Mouse (Mus musculus) heart, adult 11 months (tissue): Measurements from ENCODE around the gene Fam151b.
A peak's percentile ranks its signal among the peaks of the same experiment; 100 is the strongest.

Experiments used
- DNase-seq: peaks from one replicate; pipeline ENCODE4 v3.0.0; 2022

The Fam151b gene

DNA sequence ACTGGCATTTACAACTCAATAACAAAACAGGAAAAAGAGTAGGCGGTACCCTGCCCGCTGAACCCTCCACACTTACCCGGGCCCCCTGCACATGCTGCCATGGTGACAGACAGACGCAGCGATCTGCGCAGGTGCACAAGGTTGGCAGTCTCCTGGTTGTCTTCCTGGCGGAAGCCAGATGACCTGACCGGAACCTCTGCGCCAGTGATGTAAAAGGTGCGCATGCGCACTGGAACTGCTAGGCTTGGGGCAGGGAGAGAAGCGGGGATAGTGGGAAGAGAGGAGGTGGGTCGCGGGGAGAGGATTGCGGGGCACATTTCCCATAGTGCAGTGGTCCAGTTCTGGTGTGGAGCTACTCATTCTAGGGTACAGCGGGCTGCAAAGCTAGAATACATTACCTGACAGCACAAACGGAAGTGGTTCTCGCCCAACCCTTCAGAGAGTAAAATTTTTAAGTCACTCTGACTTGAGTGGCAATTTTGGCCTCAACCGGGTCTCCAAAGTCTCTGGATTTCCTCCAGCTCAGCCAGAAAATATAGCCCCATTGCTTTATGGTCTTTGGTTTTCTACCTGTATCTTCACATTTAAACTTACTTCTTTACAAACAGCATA, at the start of gene Fam151b:
Fam151b (minus strand) TSS at position 164 of the 612 bp plus-strand sequence.
- peak; percentile 99 for DNase-seq

DNA sequence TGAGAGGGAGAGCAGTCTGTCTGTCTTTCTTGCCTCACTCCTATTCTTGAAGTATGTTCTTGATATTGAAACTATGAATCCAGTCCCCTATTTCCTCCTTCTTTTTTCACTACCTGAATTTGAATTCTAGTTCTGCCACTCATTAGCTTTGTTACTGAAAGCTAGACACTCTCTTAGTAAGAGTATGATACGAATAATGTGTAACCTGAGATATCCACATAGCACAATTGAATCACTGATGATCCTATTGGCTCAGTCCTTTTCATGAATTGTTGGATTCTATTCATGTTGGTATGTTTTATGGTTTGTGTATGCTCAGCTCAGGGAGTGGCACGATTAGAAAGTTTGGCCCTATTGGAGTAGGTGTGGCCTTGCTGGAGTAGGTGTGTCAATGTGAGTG, 48.4 kb upstream of the Fam151b start:
- no peak for DNase-seq

DNA sequence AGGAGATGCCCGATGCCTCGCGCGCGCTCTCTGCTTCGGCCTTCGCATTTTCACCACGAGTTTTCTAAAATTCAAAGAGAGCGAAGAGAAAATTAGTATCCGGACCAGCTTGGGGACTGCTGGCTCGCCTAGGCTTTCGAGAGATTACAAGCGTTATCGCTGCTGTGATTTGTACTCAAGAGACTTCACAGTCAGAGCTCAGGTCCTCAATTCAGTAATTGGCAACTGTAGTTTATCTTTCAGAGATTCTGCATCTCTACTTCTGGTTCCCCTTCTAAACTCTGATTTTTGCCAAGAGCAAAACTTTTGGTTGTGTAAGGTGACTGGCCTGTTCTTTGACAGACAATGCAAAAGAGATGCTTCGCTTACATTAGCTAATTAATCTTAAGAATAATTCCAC, 47.4 kb upstream of the Fam151b start:
- DNase-seq, result no peak

DNA sequence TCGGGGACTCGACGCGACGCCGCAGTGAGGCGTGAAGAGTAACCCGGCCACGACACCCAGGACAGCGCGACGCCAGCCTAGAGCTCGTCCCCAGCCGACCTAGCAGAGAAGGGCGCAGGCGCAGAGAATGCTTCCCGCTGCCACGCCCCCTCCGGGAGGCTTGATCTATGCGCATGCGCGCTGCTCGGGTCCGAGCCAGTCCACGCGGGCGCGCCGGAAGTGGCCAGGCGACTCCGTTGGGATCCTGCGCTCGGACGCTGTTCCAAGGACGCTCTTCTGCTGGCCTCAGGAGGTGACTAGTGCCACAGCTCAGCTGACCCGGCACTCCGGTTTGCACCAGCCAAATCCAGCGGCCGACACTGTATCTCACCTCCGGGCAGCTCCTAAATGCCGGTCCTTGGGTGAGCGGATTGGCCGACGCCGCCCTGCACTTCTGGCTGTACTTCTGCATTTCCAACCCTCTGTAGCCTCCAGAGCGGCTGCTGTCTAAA, 47.0 kb upstream of the Fam151b start, which contains the start of gene Zfyve16:
Zfyve16 (minus strand) TSS at position 148 of the 491 bp plus-strand sequence.
- DNase-seq, result peak; percentile 100

DNA sequence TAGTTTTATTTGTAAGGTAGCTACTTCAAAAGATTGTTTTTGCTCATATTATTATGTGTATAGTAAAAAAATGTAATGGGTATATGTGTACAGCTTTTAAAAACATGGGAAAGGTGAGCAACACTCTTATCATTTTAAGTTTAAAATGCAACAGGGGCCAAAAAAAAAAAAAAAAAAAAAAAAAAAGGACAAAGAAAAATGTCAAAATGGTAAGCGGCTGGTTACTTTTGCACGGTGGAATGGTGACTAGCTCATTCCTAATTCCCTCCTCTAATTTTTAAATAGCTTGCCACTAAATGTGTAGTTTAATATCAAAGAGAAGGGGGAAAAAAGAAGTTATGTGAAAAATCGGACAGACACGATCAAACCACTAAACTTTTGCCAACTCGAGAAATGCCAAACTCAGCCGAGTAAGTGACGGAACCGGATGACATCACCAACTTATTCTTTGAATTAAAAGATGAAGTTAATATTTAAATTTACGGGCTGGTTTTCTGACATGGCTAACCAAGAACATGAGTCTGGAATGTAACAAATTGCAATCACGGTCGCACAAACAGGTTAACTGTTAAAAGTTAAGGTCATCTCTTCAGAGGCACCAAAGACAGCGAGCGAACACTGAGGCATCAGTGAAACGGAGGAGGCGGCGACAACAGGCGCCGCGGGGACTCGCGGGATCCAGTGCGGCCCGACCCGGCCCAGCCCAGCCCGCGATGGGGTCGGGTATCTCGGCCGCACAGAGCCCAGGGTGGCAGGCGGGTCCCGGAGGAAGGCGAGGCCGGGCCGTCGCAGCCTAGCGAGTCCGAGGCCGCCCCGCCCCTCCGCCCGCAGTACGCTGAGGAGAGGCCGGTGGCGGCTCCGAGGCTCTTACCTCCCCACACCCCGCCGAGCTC, 46.3 kb upstream of the Fam151b start:
- DNase-seq, result no peak

DNA sequence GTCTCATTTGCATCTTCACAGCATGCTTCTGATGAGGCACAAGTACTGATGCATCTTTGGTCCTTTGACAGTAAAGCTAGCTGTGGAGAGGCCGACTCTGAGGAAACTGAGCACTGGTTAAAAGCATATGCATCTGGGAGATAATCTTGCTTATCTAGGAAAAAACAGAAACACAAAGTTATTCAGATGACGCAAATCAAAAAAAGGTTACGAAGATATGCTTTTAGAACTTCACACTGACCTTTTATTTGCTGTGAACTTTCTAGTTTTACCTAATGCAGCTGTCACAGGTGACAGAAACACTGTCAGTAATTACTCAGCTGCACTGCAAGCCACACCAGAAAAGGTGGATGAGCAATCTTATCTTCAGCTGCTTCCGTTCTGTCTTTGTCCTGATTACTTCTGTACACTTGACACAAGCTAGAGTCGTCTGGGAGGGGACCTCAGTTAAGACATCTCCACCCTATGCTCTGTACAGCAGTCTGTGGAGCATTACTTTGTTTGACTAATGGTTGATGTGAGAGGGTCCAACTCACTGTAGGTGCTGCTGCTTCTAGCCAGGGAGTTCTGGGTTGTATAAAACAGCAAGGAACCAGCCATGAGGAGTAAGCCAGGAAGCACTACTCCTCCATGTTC, 39.5 kb upstream of the Fam151b start:
- DNase-seq, result no peak

DNA sequence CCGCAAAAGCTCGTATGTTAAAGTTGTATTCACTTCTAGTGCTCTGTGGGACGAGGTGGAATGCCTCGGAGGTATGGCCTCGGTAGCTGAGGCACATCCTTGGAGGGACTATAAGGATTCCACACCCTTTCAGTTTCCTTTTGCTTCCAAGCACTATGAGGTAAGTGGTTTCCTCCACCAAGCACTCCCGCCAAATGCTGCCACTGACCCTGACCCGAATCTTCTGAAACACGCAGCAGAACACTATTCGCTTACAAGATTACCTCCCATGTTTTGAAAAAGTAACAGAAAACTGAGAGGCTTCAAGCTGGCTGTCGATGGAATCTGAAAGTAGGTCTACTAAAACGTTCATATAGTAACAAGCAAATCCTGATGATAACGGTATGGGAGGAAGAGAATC, 21.1 kb upstream of the Fam151b start:
- DNase-seq, result no peak

DNA sequence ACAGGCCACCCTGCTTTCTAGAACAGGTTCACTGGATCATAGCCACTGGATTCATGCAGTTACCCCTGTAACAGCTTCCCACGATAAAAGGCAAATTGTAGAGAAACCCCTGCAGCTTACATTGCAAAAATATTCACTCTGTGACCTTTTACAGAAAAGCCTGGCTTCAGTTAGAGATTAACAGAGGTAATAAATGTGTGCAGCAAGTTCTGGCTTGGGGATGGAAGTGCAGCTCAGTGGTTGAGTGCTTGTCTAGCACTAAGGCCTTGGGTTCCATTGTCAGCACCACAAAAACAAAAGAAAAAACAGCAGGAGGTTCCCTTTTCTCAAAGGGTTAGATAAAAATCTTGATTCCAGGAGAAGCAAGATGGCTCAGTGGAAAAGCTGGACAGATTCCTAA, 8.1 kb upstream of the Fam151b start:
- no peak for DNase-seq

DNA sequence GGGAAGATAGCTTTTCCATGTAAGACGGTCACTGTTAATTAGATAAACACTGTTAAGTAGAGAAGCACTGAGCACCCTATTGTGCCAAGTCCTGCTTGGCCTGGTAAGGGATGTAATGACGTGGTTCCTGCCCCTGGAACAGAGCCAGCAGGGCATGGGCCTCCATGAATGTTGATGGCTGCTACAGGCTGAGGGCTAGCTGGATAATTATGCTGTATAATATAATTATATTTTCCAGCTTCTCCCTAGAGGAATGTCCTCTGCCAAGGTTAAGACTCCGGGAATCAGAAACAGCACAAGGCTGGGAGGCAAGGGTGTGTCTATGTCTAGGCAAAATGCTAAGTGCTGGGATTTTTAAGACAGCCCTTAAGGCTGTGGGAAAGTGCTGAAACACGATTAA, 7.0 kb upstream of the Fam151b start:
- no peak for DNase-seq

DNA sequence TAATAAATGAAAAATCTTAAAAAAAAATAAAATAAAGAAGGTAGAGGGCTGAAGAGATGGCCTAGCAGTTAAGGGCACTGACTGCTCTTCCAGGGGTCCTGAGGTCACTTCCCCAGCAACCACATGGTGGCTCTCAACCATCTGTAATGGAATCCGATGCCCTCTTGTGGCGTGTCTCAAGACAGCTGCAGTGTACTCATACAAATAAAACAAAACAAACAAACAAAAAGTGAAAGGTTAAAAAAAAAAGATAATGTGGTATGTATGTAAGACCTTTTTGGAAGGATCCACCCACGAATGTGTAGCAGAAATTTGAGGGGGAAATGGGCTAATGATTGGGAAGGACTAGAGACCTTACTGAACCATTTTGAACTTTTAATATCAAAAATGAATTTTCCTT, 467 bp downstream of the Fam151b start:
- peak; percentile 91 for DNase-seq

DNA sequence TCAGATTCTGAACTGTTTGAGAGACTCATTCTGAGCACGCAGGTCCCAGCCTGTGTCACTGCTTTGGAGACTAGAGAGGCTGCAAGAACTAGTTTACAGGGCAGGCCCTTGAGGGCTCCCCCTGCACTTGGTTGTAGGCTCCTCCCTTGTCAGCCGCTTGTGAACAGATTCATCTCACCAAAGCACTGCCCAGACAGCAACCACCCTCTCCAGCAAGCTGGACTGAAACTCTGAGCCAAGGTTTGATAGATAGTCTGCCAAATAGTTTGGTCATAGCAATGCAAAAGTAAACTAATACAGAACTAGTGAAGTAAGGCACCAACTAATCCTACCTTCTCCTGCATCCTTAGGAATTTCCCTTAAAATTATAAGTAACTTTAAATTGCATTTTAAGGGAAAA, 13.7 kb downstream of the Fam151b start:
- DNase-seq, result no peak

DNA sequence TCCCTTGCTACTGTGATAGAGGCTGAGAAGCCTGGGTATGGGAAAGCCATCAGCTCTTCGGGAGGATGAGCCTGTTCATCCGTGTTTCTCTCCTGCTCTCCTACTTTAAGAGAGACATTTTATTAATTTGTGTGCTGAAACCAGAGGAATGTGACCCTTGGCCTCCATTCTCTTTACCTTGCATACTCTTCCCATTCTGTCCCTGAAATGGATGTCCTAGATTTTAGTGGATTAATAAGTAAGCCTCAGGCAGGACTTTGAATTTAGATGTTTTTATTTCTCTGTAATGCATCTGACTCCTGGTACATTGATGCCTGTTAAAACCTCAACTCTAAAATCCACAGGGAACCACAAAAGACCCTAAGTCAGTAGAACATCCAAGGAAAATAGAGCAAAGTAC, 14.4 kb downstream of the Fam151b start:
- DNase-seq, result no peak

DNA sequence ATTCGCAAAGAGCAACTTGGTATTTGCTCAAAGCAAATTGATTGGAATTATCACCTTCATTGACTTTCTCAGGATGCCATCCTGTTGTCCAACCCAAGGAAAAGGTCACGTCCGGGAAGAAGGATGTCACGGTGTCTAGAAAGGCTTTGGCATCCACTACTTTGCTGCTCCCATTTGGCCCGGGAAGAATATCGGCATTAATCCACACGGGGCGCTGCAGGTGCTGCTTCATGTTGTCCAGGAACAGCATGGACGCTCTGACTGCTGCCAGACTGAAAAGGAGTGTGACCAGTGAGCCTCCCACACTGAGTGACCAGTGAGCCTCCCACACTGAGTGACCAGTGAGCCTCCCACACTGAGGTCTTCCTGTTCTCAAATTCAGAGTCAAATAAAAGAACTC, 15.9 kb downstream of the Fam151b start:
- no peak for DNase-seq

DNA sequence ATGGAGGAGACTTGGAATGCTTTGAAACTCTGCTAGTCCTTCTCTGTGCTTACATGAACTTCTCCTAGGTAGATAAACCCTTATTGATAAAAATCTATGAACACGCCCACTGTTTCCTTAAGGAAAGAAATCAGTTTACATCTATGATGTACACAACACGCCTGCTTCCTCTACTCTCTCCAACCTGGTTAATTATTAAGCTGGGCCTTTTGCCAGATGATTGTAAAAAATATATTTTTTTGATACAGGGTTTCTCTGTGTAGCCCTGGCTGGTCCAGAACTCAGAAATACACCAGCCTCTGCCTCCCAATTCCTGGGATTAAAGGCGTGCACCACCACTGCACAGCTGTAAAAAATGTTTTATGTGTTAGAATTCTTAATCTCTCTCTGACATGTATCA, 19.1 kb downstream of the Fam151b start:
- DNase-seq, result no peak

DNA sequence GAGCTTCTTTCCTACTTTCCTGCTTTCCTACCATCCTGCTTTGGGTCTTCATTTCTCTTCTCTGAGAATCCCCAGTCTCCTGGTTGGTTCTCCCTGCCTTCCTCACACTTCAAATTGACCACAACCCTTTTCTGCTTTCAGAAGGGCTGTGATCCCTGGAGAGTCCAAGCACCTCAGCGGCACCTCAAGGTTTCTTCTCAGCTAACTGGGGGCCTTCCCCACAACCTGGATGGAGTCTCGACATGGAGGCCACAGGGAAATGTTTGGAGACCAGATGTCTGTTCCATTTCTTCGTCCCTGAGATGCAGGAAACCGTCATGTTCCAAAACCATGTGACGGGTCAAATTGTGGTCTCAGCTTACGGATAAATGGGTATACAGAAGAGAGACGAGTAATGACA, 36.9 kb downstream of the Fam151b start:
- DNase-seq, result peak; percentile 80

DNA sequence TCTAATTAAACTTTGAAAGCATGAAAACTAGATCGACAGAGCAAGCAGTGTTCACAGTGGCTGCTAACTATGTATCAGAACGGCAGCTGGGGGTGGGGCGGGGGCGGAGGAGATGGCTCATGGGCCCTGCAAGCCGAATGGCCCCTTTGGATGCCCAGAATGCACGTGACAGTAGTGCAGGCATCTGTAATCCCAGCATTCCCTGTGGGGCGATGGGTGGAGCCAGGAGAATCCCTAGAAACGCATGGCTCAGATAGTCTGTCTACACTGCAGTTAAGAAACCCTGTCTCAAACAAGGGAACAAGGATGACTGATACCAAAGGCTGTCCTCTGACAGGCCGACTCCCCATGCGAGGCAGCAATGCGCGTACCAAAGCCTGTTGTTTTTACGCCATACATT, 43.5 kb downstream of the Fam151b start:
- peak; percentile 66 for DNase-seq

DNA sequence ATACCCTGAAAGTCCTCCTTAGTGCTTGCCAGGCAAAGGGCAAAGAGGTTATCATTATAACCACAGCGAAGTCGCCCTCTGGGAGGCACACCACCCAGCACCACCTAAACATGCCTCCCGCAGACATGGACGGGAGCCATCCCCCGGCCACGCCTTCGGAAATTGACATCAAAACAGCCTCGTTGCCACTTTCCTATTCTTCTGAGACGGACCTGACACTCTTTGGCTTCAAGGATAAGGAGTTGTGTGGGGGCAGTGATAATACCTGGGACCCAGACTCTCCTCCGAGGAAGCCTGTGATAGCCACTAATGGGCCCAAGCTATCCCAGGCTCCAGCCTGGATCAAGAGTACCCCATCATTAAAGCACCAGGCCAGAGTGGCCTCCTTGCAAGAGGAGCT, 45.2 kb downstream of the Fam151b start:
- peak; percentile 65 for DNase-seq

DNA sequence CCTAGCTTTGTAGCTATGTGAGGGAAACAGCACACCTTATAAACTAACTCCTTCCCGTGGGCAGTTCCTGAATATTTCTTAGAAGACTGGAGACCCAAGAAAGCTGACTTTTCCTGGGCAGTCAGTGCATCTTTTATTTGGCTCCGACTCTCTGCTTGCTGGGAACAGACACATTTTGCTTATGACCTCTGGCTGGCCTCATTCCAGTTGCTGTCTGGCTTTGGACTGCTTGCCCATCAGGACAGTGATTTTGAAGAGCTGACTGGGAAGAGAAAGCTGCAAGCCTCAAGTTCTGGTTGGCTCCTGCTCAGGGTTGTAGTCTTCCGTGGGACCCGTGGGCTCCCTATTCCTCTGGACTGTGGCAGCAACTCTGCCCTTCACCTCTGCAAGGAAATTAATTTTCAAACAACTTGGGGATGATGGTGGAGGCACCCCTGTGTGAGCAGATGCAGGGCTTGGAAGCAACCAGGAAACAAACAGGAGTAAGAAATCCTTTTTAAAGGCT, 56.4 kb downstream of the Fam151b start:
- peak; percentile 55 for DNase-seq

DNA sequence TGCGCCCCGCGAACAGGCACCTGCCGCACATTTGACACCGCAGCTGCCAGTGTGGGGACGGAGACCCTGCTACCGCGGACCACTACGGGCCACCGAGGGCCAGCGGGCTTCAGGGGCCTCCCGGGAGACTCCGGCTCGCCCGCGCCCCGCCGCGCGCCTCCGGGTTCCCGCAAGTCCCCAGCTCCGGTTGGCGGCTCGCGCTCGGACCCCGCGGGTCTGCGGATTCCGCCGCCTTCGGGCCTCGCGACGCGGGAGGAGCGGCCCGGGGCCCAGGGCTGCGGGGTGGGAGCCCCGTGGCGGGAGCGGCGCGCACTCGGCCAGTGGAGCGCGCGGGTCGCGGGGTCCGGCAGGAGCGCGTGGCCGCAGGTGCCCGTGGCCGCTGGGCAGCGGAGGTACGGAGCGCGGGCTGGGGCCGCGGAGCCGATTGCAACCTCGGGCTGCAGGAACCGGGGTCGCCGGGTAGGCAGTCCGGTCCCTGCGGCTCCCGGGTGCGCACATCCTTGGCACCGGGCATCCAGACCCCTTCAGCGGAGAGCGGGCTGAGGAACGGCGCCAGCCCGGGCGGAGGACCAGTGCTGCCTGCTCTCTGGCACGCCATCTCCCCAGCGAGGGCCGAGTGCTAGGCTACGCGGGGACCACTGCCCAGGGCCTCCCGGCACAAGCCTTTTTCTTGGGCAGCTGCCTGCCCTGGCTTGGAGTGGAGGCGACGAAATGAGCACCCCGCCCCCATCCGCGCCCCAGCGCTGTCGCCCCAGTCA, 57.3 kb downstream of the Fam151b start:
- no peak for DNase-seq

DNA sequence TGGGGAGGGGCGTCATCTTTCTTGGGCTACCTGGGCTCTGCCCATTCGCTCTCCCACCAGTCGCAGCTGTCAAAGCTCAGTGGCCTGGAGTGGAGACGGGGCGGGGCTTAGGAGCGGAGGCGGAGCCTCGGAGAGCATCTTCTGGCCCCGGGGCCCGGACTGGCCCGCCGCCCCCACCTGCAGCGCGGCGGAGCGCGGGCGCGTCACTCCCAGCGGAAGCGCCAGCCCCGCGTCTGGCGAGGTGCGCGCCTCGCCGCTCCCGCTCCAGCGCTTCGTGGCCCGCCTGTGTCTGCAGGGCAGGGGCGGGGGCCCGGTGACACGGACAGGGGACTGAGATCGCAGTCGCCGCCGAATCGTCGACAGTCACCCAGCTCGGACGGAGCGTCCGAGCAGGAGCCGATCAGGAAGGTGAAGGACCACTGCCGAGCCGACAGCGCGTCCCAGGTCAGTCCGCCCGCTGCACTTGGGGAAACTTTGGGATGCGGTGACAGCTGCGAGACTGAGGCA, 58.0 kb downstream of the Fam151b start, which contains the start of gene Ankrd34b:
Ankrd34b (plus strand) TSS at position 139 of the 507 bp plus-strand sequence.
- peak; percentile 83 for DNase-seq

DNA sequence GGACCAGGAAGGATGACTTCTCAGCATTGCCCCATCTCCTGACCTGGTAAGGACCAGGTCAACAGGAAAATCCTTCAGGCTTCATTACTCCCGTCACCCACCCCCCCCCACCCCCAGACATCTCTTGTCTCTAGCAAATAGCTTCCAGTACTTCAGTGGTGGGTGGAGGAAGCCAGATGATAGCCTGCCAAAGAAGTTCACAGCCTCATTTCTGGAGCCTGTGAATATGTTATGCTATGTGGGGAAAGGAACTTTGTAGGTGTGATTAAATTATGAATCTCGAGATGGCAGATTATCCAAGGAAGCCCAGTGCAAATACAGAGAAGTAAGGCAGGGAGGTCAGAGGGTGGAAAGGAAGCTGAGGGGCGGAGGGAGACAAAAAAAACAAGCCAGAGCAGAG, 60.1 kb downstream of the Fam151b start:
- DNase-seq, result peak; percentile 37

DNA sequence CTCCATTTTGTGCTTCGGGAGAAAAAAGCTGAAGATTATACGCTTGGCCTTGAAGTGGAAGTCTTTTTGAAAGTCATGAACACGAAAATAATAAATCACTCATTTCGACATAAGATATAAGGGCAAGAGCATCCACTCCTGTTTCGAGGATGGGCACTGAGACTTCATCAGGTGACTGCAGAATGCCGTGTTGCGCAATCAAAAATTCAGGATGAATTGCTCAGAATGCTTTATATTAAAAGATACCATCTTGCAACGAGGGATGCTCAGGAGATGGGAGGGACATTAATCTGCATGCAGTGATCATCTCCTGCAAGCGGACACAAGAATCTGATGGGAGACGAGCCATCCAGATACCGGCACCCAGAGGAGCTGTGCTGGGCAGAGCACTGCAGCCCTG, 64.2 kb downstream of the Fam151b start:
- peak; percentile 21 for DNase-seq
